Mouse (Mus musculus) limb, embryonic 14.5 days (tissue): ENCODE results near the gene Tes3-ps. TPM values are rescaled to one million over a fixed set of nuclear protein-coding genes. Genes with fewer than 3 reads are reported as not detected.
A peak's percentile ranks its signal among the peaks of the same experiment; 100 is the strongest.

Source experiments
- ATAC-seq: fragments of 200-750 bp; cut with Nextera tagmentation; 2 replicates; pipeline ENCODE4 v1.8.0; 2017; ENCODE audit warnings: low read depth, moderate number of reproducible peaks, moderate TSS enrichment; ENCODE audit not compliant: low FRiP score
- DNase-seq: peaks from one replicate; pipeline ENCODE4 v3.0.0-alpha.2; 2015; ENCODE audit warnings: low spot score
- H3K27ac ChIP-seq: fragments of 300-500 bp; sonication (generic); replicated peaks from 2 replicates; pipeline ENCODE4 v1.5.1; 2014; ENCODE audit warnings: low read depth, mild to moderate bottlenecking, low read length, moderate library complexity, mixed read lengths
- H3K27me3 ChIP-seq: fragments of 300-500 bp; sonication (generic); 2 replicates; pipeline ENCODE4 v1.6.1; 2014; ENCODE audit warnings: low read length, mixed read lengths; ENCODE audit not compliant: control insufficient read depth, insufficient read depth
- H3K36me3 ChIP-seq: fragments of 300-500 bp; sonication (generic); 2 replicates; pipeline ENCODE4 v1.6.1; 2014; ENCODE audit warnings: mild to moderate bottlenecking, low read length, moderate library complexity, mixed read lengths; ENCODE audit not compliant: control insufficient read depth, insufficient read depth
- H3K4me1 ChIP-seq: fragments of 300-500 bp; sonication (generic); 2 replicates; pipeline ENCODE4 v1.6.1; 2014; ENCODE audit warnings: antibody characterized with exemption, low read length, mixed read lengths; ENCODE audit not compliant: control insufficient read depth, insufficient read depth
- H3K4me2 ChIP-seq: fragments of 300-500 bp; sonication (generic); replicated peaks from 2 replicates; pipeline ENCODE4 v1.6.1; 2014; ENCODE audit warnings: low read depth, mild to moderate bottlenecking, low read length, moderate library complexity; ENCODE audit not compliant: severe bottlenecking
- H3K4me3 ChIP-seq: fragments of 300-500 bp; sonication (generic); replicated peaks from 2 replicates; pipeline ENCODE4 v1.5.1; 2014; ENCODE audit warnings: low read length
- H3K9ac ChIP-seq: fragments of 300-500 bp; sonication (generic); 2 replicates; pipeline ENCODE4 v1.6.1; 2014; ENCODE audit warnings: mild to moderate bottlenecking, low read depth, low read length, moderate library complexity; ENCODE audit not compliant: severe bottlenecking
- H3K9me3 ChIP-seq: fragments of 300-500 bp; sonication (generic); 2 replicates; pipeline ENCODE4 v1.6.1; 2016; ENCODE audit warnings: low read length; ENCODE audit not compliant: control insufficient read depth
- POLR2A ChIP-seq: fragments of 200-500 bp; IDR thresholded peaks from 2 replicates; pipeline ENCODE4 v1.8.0; 2012; ENCODE audit warnings: inconsistent platforms, mild to moderate bottlenecking, moderate library complexity, borderline replicate concordance; ENCODE audit not compliant: insufficient read depth, insufficient read length; ENCODE audit errors: extremely low read depth
- WGBS: fragments of 180-500 bp; shearing (Covaris S2); extraction: QIAGEN DNeasy Blood & Tissue Kit; methylation state at CpG from one replicate; pipeline ENCODE4 v1.1.7; 2014; 5-methylcytosine and 5-hydroxymethylcytosine counted together
- polyA plus RNA-seq, 2 experiments: library from polyadenylated mRNA; depleted of rRNA in 1 of 2; stranded (reverse) in 1 of 2; unstranded in 1 of 2; fragments of >200 nt; fragmentation: Nextera tagmentation in 1 of 2; extraction: Ambion mirVana in 1 of 2; gene quantifications; 2 replicates each; pipeline versions ENCODE4 v1.2.1 to v1.2.3; 2012 to 2014

Tes3-ps gene
- polyA plus RNA-seq, 2 experiments, result 0.15 to 0.58 TPM

DNA sequence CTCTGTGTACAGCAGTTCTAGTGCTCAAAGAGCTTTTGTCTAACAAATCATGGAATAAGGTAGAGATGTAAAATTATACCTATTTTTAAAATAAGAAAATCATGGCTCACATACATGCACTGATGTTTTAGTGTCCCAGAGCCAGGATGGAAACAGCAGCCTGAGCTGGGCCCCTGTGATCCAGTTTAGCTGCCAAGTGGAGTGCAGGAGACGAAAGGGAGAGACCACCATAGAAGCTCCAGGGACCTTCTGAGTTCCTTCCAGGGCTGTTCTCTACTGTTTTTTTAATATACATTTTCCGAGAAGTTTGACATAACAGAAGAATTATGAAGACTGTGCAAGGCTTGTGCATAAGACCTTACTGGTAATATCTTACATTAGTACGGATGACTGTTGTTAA lies 15.2 kb upstream of the Tes3-ps start:
- no peak for TF ChIP-seq POLR2A
- Histone ChIP-seq H3K9ac (no peak overlapping the region), H3K36me3 (no peaks in the 10 kb centered on the region), H3K4me2 (no peak overlapping the region), H3K4me1 (peaks cover 30% of the 10 kb centered on the region), H3K4me3 (no peak overlapping the region), H3K27ac (peak overlapping the region; percentile 75), H3K27me3 (no peaks in the 10 kb centered on the region), H3K9me3 (no peaks in the 10 kb centered on the region)
- ATAC-seq (peak; percentile 30; the same call in 1 of the 2 replicates), DNase-seq (peak; percentile 59)
- WGBS, result 50% methylated on average over 3 of the region's 3 CpGs

DNA sequence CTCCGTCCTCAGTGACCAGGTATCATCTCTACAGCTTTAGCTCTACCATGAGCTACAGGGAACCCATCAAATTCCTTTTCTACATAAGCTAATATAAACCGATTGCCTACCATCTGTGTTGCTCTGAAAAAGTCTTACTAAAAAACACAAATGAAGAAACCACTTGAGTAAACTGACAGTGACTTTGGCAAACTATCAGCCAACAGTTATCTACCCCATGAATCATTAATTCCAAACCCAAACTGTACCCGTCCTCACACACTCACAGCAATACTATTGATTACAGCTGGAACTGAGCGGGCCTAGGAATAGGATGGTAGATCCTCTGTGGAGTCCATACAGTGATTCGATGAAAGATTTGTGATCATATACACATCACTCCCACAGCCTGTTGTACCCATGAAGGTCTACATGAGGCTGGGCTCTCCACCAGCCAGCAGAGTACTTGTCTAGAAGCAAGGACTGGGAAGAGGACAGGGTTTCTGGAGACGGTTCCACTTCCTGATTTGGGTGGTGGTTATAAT lies 14.2 kb upstream of the Tes3-ps start:
- Histone ChIP-seq H3K27ac (peak overlapping the region; percentile 81), H3K9me3 (no peaks in the 10 kb centered on the region), H3K4me2 (no peak overlapping the region), H3K4me1 (peaks cover 30% of the 10 kb centered on the region), H3K4me3 (no peak overlapping the region), H3K27me3 (no peaks in the 10 kb centered on the region), H3K9ac (no peak overlapping the region), H3K36me3 (no peaks in the 10 kb centered on the region)
- 89% methylated on average over 6 of the region's 6 CpGs for WGBS
- DNase-seq, result no peak
- no peak for TF ChIP-seq POLR2A
- ATAC-seq, result no peak

DNA sequence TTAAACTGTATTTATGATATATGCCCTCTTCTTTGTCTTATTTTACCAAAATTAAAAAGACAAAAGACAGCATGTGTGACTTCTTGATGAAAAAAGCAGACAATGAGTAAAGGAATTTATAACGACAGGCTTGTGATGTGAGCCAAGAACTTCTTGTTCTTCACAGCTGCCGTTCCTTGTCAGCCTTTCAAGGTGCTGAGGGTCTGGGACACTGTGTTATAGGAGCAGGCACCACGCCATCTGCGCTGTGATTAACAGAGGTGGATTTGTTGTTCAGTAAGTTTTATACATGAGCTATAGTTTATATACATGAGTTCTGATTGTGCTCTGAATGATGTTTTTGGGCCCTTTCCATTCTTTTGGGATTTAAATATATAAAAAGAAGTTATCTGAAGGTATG lies 13.7 kb upstream of the Tes3-ps start:
- Histone ChIP-seq H3K4me3 (no peak overlapping the region), H3K27me3 (no peaks in the 10 kb centered on the region), H3K4me2 (no peak overlapping the region), H3K9ac (no peak overlapping the region), H3K4me1 (peaks cover 30% of the 10 kb centered on the region), H3K9me3 (no peaks in the 10 kb centered on the region), H3K27ac (peak overlapping the region; percentile 81), H3K36me3 (no peaks in the 10 kb centered on the region)
- ATAC-seq, result no peak
- DNase-seq, result peak; percentile 40
- 67% methylated on average over 4 of the region's 4 CpGs for WGBS
- TF ChIP-seq POLR2A, result no peak

DNA sequence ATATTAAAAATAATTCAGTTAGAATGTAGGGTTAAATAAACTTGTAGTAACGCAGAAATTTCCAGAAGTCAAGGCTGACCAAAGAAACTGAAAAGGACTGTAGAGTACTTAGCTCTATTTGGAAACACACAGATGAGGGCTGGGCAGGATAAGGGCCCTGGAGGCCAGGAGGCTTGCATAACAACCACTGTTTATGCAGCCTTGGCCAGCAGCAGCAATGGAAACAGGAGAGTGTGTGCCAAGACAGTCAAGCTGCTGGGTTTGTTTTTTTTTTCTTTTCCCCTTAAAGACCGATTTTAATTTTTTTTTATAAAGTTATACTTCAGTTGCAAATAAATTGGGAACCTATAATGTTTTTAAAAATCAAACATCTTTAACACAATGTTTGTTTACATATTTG lies 13.1 kb upstream of the Tes3-ps start:
- ATAC-seq (peak; percentile 86), DNase-seq (peak; percentile 90)
- no peaks in the 10 kb centered on the region for H3K9me3 ChIP-seq
- H3K4me2 ChIP-seq, result no peak overlapping the region
- peak overlapping the region; percentile 88 for H3K27ac ChIP-seq
- WGBS, result 53% methylated on average over 2 of the region's 2 CpGs
- no peak overlapping the region for H3K9ac ChIP-seq
- no peaks in the 10 kb centered on the region for H3K36me3 ChIP-seq
- no peak overlapping the region for H3K4me3 ChIP-seq
- peaks cover 30% of the 10 kb centered on the region for H3K4me1 ChIP-seq
- TF ChIP-seq POLR2A, result no peak
- H3K27me3 ChIP-seq, result no peaks in the 10 kb centered on the region

DNA sequence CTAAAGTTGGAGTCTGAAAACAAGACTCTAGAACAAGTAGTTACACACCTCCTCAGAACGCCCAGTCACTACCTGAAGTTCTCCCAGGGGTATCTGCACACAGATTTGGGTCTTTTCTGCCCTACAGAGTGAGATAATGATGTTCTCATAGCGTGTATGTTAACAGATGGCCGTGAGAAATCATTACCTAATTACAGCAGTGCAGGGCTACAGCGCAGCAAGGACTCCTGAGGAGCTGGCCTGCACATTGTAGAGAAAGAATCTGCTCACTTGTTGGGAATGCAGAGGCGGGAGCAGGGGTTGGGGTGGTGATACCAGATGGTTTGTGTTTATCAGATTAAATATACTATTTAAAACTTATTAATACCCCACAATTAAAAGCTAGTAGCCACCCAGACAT lies 12.6 kb upstream of the Tes3-ps start:
- DNase-seq, result peak; percentile 48
- peak; percentile 55; the same call in 1 of the 2 replicates for ATAC-seq
- peak overlapping the region; percentile 1; the same call in 1 of the 2 replicates for H3K9ac ChIP-seq
- H3K9me3 ChIP-seq, result no peaks in the 10 kb centered on the region
- H3K36me3 ChIP-seq, result no peaks in the 10 kb centered on the region
- no peak overlapping the region for H3K4me2 ChIP-seq
- 32% methylated on average over 5 of the region's 5 CpGs for WGBS
- no peak overlapping the region for H3K4me3 ChIP-seq
- peaks cover 35% of the 10 kb centered on the region for H3K4me1 ChIP-seq
- TF ChIP-seq POLR2A, result no peak
- H3K27me3 ChIP-seq, result no peaks in the 10 kb centered on the region
- H3K27ac ChIP-seq, result peak overlapping the region; percentile 88
